Mouse (Mus musculus): ENCODE data around the gene Fam155a. TPM values are rescaled to one million over a fixed set of nuclear protein-coding genes. Genes with fewer than 3 reads are reported as not detected.

Fam155a gene
- total and polyA plus RNA-seq, 3 experiments = not detected

- Histone ChIP-seq H3K36me3 (replicated peaks in 1 of 2; ENCODE audit: control insufficient read depth in 1 of 2, insufficient read depth in 1 of 2, low read length in 1 of 2) (no peaks in the 10 kb centered on the region), H3K27me3 (replicated peaks) (no peaks in the 10 kb centered on the region), H3K9me3 (replicated peaks; ENCODE audit: low read length) (peaks cover 62% of the 10 kb centered on the region), H3K4me3 (replicated peaks in 1 of 3; ENCODE audit: low read depth in 2 of 3, low read length in 2 of 3, poor library complexity in 1 of 3) (no peak overlapping the region), H3K4me2 (ENCODE audit: insufficient read depth, low read depth, poor library complexity, severe bottlenecking) (no peak overlapping the region), H3K79me2 (replicated peaks; ENCODE audit: control insufficient read depth, extremely low read depth, insufficient read depth, poor library complexity, severe bottlenecking) (no peaks in the 10 kb centered on the region), H3K9ac (ENCODE audit: insufficient read depth, low read depth) (no peak overlapping the region), H3K27ac (ENCODE audit: insufficient read depth, low read depth) (no peak overlapping the region), H3K4me1 (ENCODE audit: control insufficient read depth in 1 of 2, insufficient read depth in 2 of 2) (no peaks in the 10 kb centered on the region)
- DNase-seq (ENCODE audit: extremely low read depth) = no peak
- dilution Hi-C loops (cut with MboI; ENCODE audit: extremely low pct_ligation_motif_present, extremely low pct_unique_long_range_greater_than_20kb, low sequenced_read_pairs) (no loop called here), in situ Hi-C loops (cut with MboI; ENCODE audit: low pct_ligation_motif_present, low pct_unique_long_range_greater_than_20kb, low sequenced_read_pairs) (no loop called here)
- TF ChIP-seq PAX5 (IDR thresholded peaks at IDR 0.05; ENCODE audit: low read length) (no peak), GABPA (IDR thresholded peaks at IDR 0.05; ENCODE audit: insufficient replicate concordance, low read depth, low read length) (no peak), ZC3H11A (IDR thresholded peaks at IDR 0.05; ENCODE audit: low read depth, low read length) (no peak), SMC3 (IDR thresholded peaks at IDR 0.05; ENCODE audit: low read depth, low read length) (no peak), ZMIZ1 (IDR thresholded peaks at IDR 0.05; ENCODE audit: low read depth, low read length) (no peak)
These were observed 319.4 kb downstream of the Fam155a start for GRCm38 (mm10) chr8:9451543-9451942.

GRCm38 (mm10) chr8:9448613-9449012, 322.3 kb downstream of the Fam155a start:
- Histone ChIP-seq H3K4me3 (replicated peaks in 1 of 3; ENCODE audit: low read depth in 2 of 3, low read length in 2 of 3, poor library complexity in 1 of 3) (no peak overlapping the region), H3K27me3 (replicated peaks) (no peaks in the 10 kb centered on the region), H3K4me2 (ENCODE audit: insufficient read depth, low read depth, poor library complexity, severe bottlenecking) (no peak overlapping the region), H3K79me2 (replicated peaks; ENCODE audit: control insufficient read depth, extremely low read depth, insufficient read depth, poor library complexity, severe bottlenecking) (no peaks in the 10 kb centered on the region), H3K27ac (ENCODE audit: insufficient read depth, low read depth) (no peak overlapping the region), H3K36me3 (replicated peaks in 1 of 2; ENCODE audit: control insufficient read depth in 1 of 2, insufficient read depth in 1 of 2, low read length in 1 of 2) (no peaks in the 10 kb centered on the region), H3K9ac (ENCODE audit: insufficient read depth, low read depth) (no peak overlapping the region), H3K9me3 (replicated peaks; ENCODE audit: low read length) (peaks cover 63% of the 10 kb centered on the region), H3K4me1 (ENCODE audit: control insufficient read depth in 1 of 2, insufficient read depth in 2 of 2) (no peaks in the 10 kb centered on the region)
- in situ Hi-C loops (cut with MboI; ENCODE audit: low pct_ligation_motif_present, low pct_unique_long_range_greater_than_20kb, low sequenced_read_pairs) = no loop called here
- TF ChIP-seq KAT2A (IDR thresholded peaks at IDR 0.05; ENCODE audit: insufficient replicate concordance, low read length) (no peak), CHD2 (IDR thresholded peaks at IDR 0.05; ENCODE audit: low read length) (no peak), BHLHE40 (IDR thresholded peaks at IDR 0.05; ENCODE audit: low read depth, low read length) (no peak), USF1 (IDR thresholded peaks at IDR 0.05; ENCODE audit: low read depth, low read length) (no peak), IRF4 (IDR thresholded peaks at IDR 0.05; ENCODE audit: low read depth, low read length) (no peak)
- dilution Hi-C loops (cut with MboI; ENCODE audit: extremely low pct_ligation_motif_present, extremely low pct_unique_long_range_greater_than_20kb, low sequenced_read_pairs) = no loop called here
- no peak for DNase-seq (ENCODE audit: extremely low read depth)

- no peak overlapping the region for H3K9ac ChIP-seq (ENCODE audit: insufficient read depth, low read depth)
- H3K4me3 ChIP-seq (replicated peaks in 1 of 3; ENCODE audit: low read depth in 2 of 3, low read length in 2 of 3, poor library complexity in 1 of 3) = no peak overlapping the region
- no peak overlapping the region for H3K27ac ChIP-seq (ENCODE audit: insufficient read depth, low read depth)
- no peak for TF ChIP-seq ZMIZ1 (IDR thresholded peaks at IDR 0.05; ENCODE audit: low read depth, low read length)
- TF ChIP-seq TCF12 (IDR thresholded peaks at IDR 0.05; ENCODE audit: low read depth, low read length) = no peak
- TF ChIP-seq MYC (IDR thresholded peaks at IDR 0.05; ENCODE audit: low read depth, low read length) = no peak
- no peak for TF ChIP-seq KAT2A (IDR thresholded peaks at IDR 0.05; ENCODE audit: insufficient replicate concordance, low read length)
- no peak for TF ChIP-seq NRF1 (IDR thresholded peaks at IDR 0.05; ENCODE audit: low read depth, low read length)
- no peak for TF ChIP-seq MEF2A (IDR thresholded peaks at IDR 0.05; ENCODE audit: borderline replicate concordance, low read depth, low read length)
- TF ChIP-seq MAZ (IDR thresholded peaks at IDR 0.05; ENCODE audit: low read depth, low read length) = no peak
- dilution Hi-C loops (cut with MboI; ENCODE audit: extremely low pct_ligation_motif_present, extremely low pct_unique_long_range_greater_than_20kb, low sequenced_read_pairs) = no loop called here
- H3K9me3 ChIP-seq (replicated peaks; ENCODE audit: low read length) = peaks cover 70% of the 10 kb centered on the region
- no peaks in the 10 kb centered on the region for H3K4me1 ChIP-seq (ENCODE audit: control insufficient read depth in 1 of 2, insufficient read depth in 2 of 2)
- no peaks in the 10 kb centered on the region; the same call in 1 of the 2 replicates for H3K79me2 ChIP-seq (replicated peaks; ENCODE audit: control insufficient read depth, extremely low read depth, insufficient read depth, poor library complexity, severe bottlenecking)
- H3K36me3 ChIP-seq (replicated peaks in 1 of 2; ENCODE audit: control insufficient read depth in 1 of 2, insufficient read depth in 1 of 2, low read length in 1 of 2) = no peaks in the 10 kb centered on the region
- in situ Hi-C loops (cut with MboI; ENCODE audit: low pct_ligation_motif_present, low pct_unique_long_range_greater_than_20kb, low sequenced_read_pairs) = no loop called here
- no peak overlapping the region for H3K4me2 ChIP-seq (ENCODE audit: insufficient read depth, low read depth, poor library complexity, severe bottlenecking)
- H3K27me3 ChIP-seq (replicated peaks) = no peaks in the 10 kb centered on the region
- no peak for DNase-seq (ENCODE audit: extremely low read depth)
These were observed 333.1 kb downstream of the Fam155a start for GRCm38 (mm10) chr8:9437822-9438221.
